ENCODE assay signal across 7 mouse cellular contexts in genomic region chr1:91211099-91211498, GRCm38 (mm10). TPM values are rescaled to one million over a fixed set of nuclear protein-coding genes. Genes with fewer than 3 reads are reported as not detected.
A peak's percentile ranks its signal among the peaks of the same experiment; 100 is the strongest.
DNase-seq lines count a peak whose midpoint lies in the region; ATAC-seq and TF ChIP-seq lines count a peak whose summit lies in the region.

No protein-coding gene starts in this region.

- H3K4me2 ChIP-seq in lung, embryonic 14.5 days: no peak overlapping the region

- DNase-seq in B cell, adult 2 months: peak; percentile 63 to 68
- peak; percentile 17 for DNase-seq in cerebellum, adult 9-11 months
- peak; percentile 11 to 36 for DNase-seq in heart, adult 9 months (ENCODE audit: low spot score in 2 of 2)
- DNase-seq in kidney, adult 9 months: peak; percentile 54
- DNase-seq in lung, embryonic 14.5 days: peak; percentile 81
- DNase-seq in right cerebral cortex, postnatal 14 days: peak; percentile 71

- no peaks in the 10 kb centered on the region for H3K4me1 ChIP-seq in E14TG2a.4 (replicated peaks; ENCODE audit: low read depth, low read length)
- 0 out of 2 replicates have a peak, but pooled peaks cover 9% of the 10 kb centered on the region for H3K4me1 ChIP-seq in lung, embryonic 14.5 days (ENCODE audit: insufficient read depth)

- TF ChIP-seq CTCF in E14TG2a.4 (conservative IDR thresholded peaks at IDR 0.05; ENCODE audit: low read length): peak; percentile 52
- TF ChIP-seq CTCF in lung, embryonic 14.5 days (IDR thresholded peaks at IDR 0.05; ENCODE audit: low read depth): peak; percentile 84

- H3K27ac ChIP-seq in lung, embryonic 14.5 days (ENCODE audit: low read depth): peak overlapping the region; percentile 18; the same call in 1 of the 2 replicates

- ATAC-seq in lung, embryonic 14.5 days (ENCODE audit: insufficient read depth): peak; percentile 79

- H3K4me3 ChIP-seq in E14TG2a.4 (replicated peaks; ENCODE audit: low read length): no peak overlapping the region
- no peak overlapping the region for H3K4me3 ChIP-seq in lung, embryonic 14.5 days (ENCODE audit: low read depth, low read length)

- no peak overlapping the region for H3K9ac ChIP-seq in lung, embryonic 14.5 days

- no peaks in the 10 kb centered on the region for H3K9me3 ChIP-seq in E14TG2a.4 (ENCODE audit: low read length)
- no peaks in the 10 kb centered on the region for H3K9me3 ChIP-seq in lung, embryonic 14.5 days (ENCODE audit: low read depth, low read length)

- H3K36me3 ChIP-seq in E14TG2a.4 (ENCODE audit: insufficient read depth, low read length): no peaks in the 10 kb centered on the region
- H3K36me3 ChIP-seq in lung, embryonic 14.5 days (ENCODE audit: insufficient read depth): no peaks in the 10 kb centered on the region

- WGBS in lung, embryonic 14.5 days: 70% methylated on average over 1 of the region's 1 CpGs

- H3K27me3 ChIP-seq in E14TG2a.4 (ENCODE audit: insufficient read depth, low read length): peaks cover 23% of the 10 kb centered on the region
- no peaks in the 10 kb centered on the region for H3K27me3 ChIP-seq in lung, embryonic 14.5 days (ENCODE audit: insufficient read depth, low read length)

RNA-seq across cellular contexts. Expression of gene Ramp1, which starts 31.5 kb away (rescaled TPM):
- polyA plus RNA-seq in lung, embryonic 14.5 days (2014; fragmentation: Nextera tagmentation; extraction: Ambion mirVana): 5.0 and 7.4 TPM in 2 replicates

RNA-seq across cellular contexts. Expression of gene Ube2f, which starts 39.0 kb away (rescaled TPM):
- 77.9 and 78.0 TPM in 2 replicates for polyA plus RNA-seq in lung, embryonic 14.5 days (2014; fragmentation: Nextera tagmentation; extraction: Ambion mirVana)

Comparison
In these comparisons a context has a peak if more than half of its experiments do, and no peak if none do; other contexts are left out.
1. DNase-seq: peak in every context shown above with its lines; median percentile 81 in lung, embryonic 14.5 days; 71 in right cerebral cortex, postnatal 14 days; 66 in B cell, adult 2 months; 54 in kidney, adult 9 months; 24 in heart, adult 9 months; 17 in cerebellum, adult 9-11 months.